Mouse (Mus musculus): ENCODE measurements at regions not wholly inside any gene's neighbourhood (a gene's known extent, or its start where the extent isn't known, plus 50 kb on each side); places are given as distances from the start of the nearest gene placed in this dataset.

- H3K9me3 ChIP-seq (ENCODE audit: control insufficient read depth, low read length): no peaks in the 10 kb centered on the region
- peaks cover 12% of the 10 kb centered on the region; the same call in 1 of the 2 replicates for H3K27me3 ChIP-seq (ENCODE audit: control insufficient read depth, insufficient read depth, low read length)
- no peak for ATAC-seq (ENCODE audit: insufficient number of reproducible peaks, insufficient read depth, low FRiP score, low read depth)
- H3K4me2 ChIP-seq (ENCODE audit: low read length): peak overlapping the region; percentile 50
- H3K36me3 ChIP-seq (ENCODE audit: control insufficient read depth, insufficient read depth, low read length): no peaks in the 10 kb centered on the region
- H3K27ac ChIP-seq (replicated peaks in 1 of 2; ENCODE audit: control insufficient read depth in 1 of 2, insufficient read depth in 1 of 2, low read depth in 2 of 2, low read length in 2 of 2): no peak overlapping the region
- WGBS: 37% methylated on average over 15 of the region's 15 CpGs
- H3K4me3 ChIP-seq (ENCODE audit: control insufficient read depth in 1 of 2, insufficient read depth in 1 of 2, low read depth in 1 of 2, low read length in 2 of 2): peak overlapping the region in 1 of 2 experiments; percentile 11; a peak in 1 of 4 replicates
- H3K9ac ChIP-seq (ENCODE audit: low read length): no peak overlapping the region
- H3K4me1 ChIP-seq (ENCODE audit: control insufficient read depth in 2 of 2, insufficient read depth in 2 of 2, low read length in 2 of 2): 0 out of 4 replicates have a peak, but pooled peaks cover 0 to 4% of the 10 kb centered on the region in 2 experiments
Measured at GRCm38 (mm10) chr2:116768459-116769047, 109.9 kb upstream of the Tmco5 start.

DNA sequence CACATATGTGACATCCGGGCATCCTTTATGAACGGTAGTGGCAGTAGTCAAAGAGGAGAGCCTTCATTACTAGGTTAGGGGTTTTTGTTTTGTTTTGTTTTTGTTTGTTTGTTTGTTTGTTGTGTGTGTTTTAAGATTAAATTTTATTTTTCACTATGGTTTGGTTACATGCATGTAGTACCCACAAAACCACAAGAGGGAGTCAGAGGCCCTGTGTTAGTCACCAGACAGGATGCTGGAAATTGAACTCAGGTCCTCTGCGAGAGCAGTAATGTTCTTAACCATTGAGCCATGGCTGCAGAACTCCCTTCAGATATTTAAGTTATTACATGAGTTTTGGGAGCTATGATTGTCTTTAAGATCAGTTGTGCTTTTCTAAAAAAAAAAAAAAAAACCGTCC lies 109.3 kb upstream of the Tmco5 start:
- Histone ChIP-seq H3K36me3 (ENCODE audit: control insufficient read depth, insufficient read depth, low read length) (no peaks in the 10 kb centered on the region), H3K4me3 (ENCODE audit: control insufficient read depth in 1 of 2, insufficient read depth in 1 of 2, low read depth in 1 of 2, low read length in 2 of 2) (no peak overlapping the region), H3K4me1 (ENCODE audit: control insufficient read depth in 2 of 2, insufficient read depth in 2 of 2, low read length in 2 of 2) (0 out of 4 replicates have a peak, but pooled peaks cover 0 to 4% of the 10 kb centered on the region in 2 experiments), H3K4me2 (ENCODE audit: low read length) (peak overlapping the region; percentile 50), H3K9ac (ENCODE audit: low read length) (no peak overlapping the region), H3K9me3 (ENCODE audit: control insufficient read depth, low read length) (no peaks in the 10 kb centered on the region), H3K27ac (replicated peaks in 1 of 2; ENCODE audit: control insufficient read depth in 1 of 2, insufficient read depth in 1 of 2, low read depth in 2 of 2, low read length in 2 of 2) (no peak overlapping the region), H3K27me3 (ENCODE audit: control insufficient read depth, insufficient read depth, low read length) (peaks cover 12% of the 10 kb centered on the region; the same call in 1 of the 2 replicates)
- ATAC-seq (ENCODE audit: insufficient number of reproducible peaks, insufficient read depth, low FRiP score, low read depth): no peak
- 83% methylated on average over 4 of the region's 4 CpGs for WGBS

DNA sequence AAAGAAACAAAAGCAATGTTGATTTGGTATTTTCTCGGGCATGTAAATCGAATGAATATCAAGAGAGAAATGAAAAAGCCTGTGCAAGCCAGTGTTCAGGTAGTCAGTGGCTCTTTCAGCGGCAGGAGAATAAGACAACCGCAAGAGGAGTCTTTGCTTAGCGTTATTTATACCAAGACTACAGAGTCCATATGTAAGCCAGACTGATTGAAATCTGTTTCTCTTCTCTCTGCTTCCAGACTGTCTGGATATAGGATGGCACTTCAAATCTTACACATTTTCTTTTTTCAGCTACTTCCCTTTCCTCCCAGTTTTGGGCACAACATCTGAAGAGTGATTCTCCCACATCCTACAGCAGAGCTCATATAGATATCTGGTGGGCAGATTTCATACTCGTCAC lies 105.9 kb upstream of the Tmco5 start:
- no peaks in the 10 kb centered on the region for H3K36me3 ChIP-seq (ENCODE audit: control insufficient read depth, insufficient read depth, low read length)
- no peak for ATAC-seq (ENCODE audit: insufficient number of reproducible peaks, insufficient read depth, low FRiP score, low read depth)
- H3K4me1 ChIP-seq (ENCODE audit: control insufficient read depth in 2 of 2, insufficient read depth in 2 of 2, low read length in 2 of 2): 0 out of 4 replicates have a peak, but pooled peaks cover 0 to 4% of the 10 kb centered on the region in 2 experiments
- H3K27me3 ChIP-seq (ENCODE audit: control insufficient read depth, insufficient read depth, low read length): 0 out of 2 replicates have a peak, but pooled peaks cover 8% of the 10 kb centered on the region
- 87% methylated on average over 6 of the region's 6 CpGs for WGBS
- no peaks in the 10 kb centered on the region for H3K9me3 ChIP-seq (ENCODE audit: control insufficient read depth, low read length)
- H3K27ac ChIP-seq (replicated peaks in 1 of 2; ENCODE audit: control insufficient read depth in 1 of 2, insufficient read depth in 1 of 2, low read depth in 2 of 2, low read length in 2 of 2): no peak overlapping the region
- H3K9ac ChIP-seq (ENCODE audit: low read length): no peak overlapping the region
- no peak overlapping the region for H3K4me3 ChIP-seq (ENCODE audit: control insufficient read depth in 1 of 2, insufficient read depth in 1 of 2, low read depth in 1 of 2, low read length in 2 of 2)
- H3K4me2 ChIP-seq (ENCODE audit: low read length): no peak overlapping the region

DNA sequence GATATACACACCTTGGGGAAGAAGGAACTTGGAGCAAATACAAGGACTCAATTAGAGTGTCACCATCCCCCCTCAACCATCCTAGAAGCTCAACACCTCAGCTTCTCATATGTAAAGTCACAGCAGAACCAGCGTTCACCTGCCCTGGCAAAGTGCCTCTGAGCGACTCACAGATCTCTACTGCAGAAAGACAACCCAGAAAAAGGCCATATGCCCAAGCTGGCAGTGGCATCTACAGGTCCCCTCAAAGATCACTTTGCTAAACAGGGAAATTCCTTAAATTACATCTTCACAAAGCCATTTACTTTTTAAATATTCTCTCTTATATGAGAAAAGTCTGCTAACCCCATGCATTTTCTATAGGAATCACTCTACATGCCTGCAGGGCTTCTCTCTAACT lies 78.3 kb upstream of the Tmco5 start:
- WGBS: 78% methylated on average over 2 of the region's 2 CpGs
- ATAC-seq (ENCODE audit: insufficient number of reproducible peaks, insufficient read depth, low FRiP score, low read depth): no peak

DNA sequence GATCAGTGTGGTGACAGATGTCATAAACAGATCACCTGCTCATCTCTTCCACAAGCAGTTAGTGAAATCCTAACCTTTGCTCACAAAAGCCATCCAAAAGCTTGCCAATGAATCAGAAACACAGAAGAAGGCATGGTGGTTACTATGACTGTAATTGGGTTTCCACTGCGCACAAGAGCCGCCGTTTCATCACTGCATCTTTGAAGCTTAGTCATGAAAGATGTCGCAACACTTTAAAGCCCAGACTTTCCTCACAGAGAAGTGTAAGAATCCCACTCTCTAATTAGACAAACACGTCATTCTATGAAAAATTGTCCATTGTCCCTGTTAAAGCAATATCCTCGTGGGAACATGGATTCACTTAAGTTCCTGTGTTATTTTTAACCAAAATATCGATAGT lies 76.9 kb upstream of the Tmco5 start:
- H3K27me3 ChIP-seq (ENCODE audit: control insufficient read depth, insufficient read depth, low read length): no peaks in the 10 kb centered on the region
- H3K4me2 ChIP-seq (ENCODE audit: low read length): no peak overlapping the region
- no peak for ATAC-seq (ENCODE audit: insufficient number of reproducible peaks, insufficient read depth, low FRiP score, low read depth)
- no peak overlapping the region for H3K27ac ChIP-seq (replicated peaks in 1 of 2; ENCODE audit: control insufficient read depth in 1 of 2, insufficient read depth in 1 of 2, low read depth in 2 of 2, low read length in 2 of 2)
- no peaks in the 10 kb centered on the region for H3K4me1 ChIP-seq (ENCODE audit: control insufficient read depth in 2 of 2, insufficient read depth in 2 of 2, low read length in 2 of 2)
- no peaks in the 10 kb centered on the region for H3K9me3 ChIP-seq (ENCODE audit: control insufficient read depth, low read length)
- WGBS: 76% methylated on average over 7 of the region's 7 CpGs
- no peaks in the 10 kb centered on the region for H3K36me3 ChIP-seq (ENCODE audit: control insufficient read depth, insufficient read depth, low read length)
- no peak overlapping the region for H3K9ac ChIP-seq (ENCODE audit: low read length)
- H3K4me3 ChIP-seq (ENCODE audit: control insufficient read depth in 1 of 2, insufficient read depth in 1 of 2, low read depth in 1 of 2, low read length in 2 of 2): no peak overlapping the region

More for the DNA sequence above, 78.3 kb upstream of the Tmco5 start:
- no peaks in the 10 kb centered on the region for H3K4me1 ChIP-seq (ENCODE audit: control insufficient read depth in 2 of 2, insufficient read depth in 2 of 2, low read length in 2 of 2)
- H3K4me3 ChIP-seq (ENCODE audit: control insufficient read depth in 1 of 2, insufficient read depth in 1 of 2, low read depth in 1 of 2, low read length in 2 of 2): no peak overlapping the region
- H3K9me3 ChIP-seq (ENCODE audit: control insufficient read depth, low read length): no peaks in the 10 kb centered on the region
- H3K27ac ChIP-seq (replicated peaks in 1 of 2; ENCODE audit: control insufficient read depth in 1 of 2, insufficient read depth in 1 of 2, low read depth in 2 of 2, low read length in 2 of 2): no peak overlapping the region
- H3K9ac ChIP-seq (ENCODE audit: low read length): no peak overlapping the region
- no peaks in the 10 kb centered on the region for H3K27me3 ChIP-seq (ENCODE audit: control insufficient read depth, insufficient read depth, low read length)
- H3K36me3 ChIP-seq (ENCODE audit: control insufficient read depth, insufficient read depth, low read length): no peaks in the 10 kb centered on the region
- no peak overlapping the region for H3K4me2 ChIP-seq (ENCODE audit: low read length)

GRCm38 (mm10) chr2:116807207-116807606 lies 71.3 kb upstream of the Tmco5 start:
- H3K27me3 ChIP-seq (ENCODE audit: control insufficient read depth, insufficient read depth, low read length): no peaks in the 10 kb centered on the region
- no peaks in the 10 kb centered on the region for H3K4me1 ChIP-seq (ENCODE audit: control insufficient read depth in 2 of 2, insufficient read depth in 2 of 2, low read length in 2 of 2)
- H3K27ac ChIP-seq (replicated peaks in 1 of 2; ENCODE audit: control insufficient read depth in 1 of 2, insufficient read depth in 1 of 2, low read depth in 2 of 2, low read length in 2 of 2): no peak overlapping the region
- 85% methylated on average over 3 of the region's 3 CpGs for WGBS
- H3K9ac ChIP-seq (ENCODE audit: low read length): no peak overlapping the region
- H3K36me3 ChIP-seq (ENCODE audit: control insufficient read depth, insufficient read depth, low read length): no peaks in the 10 kb centered on the region
- H3K4me2 ChIP-seq (ENCODE audit: low read length): no peak overlapping the region
- no peak overlapping the region for H3K4me3 ChIP-seq (ENCODE audit: control insufficient read depth in 1 of 2, insufficient read depth in 1 of 2, low read depth in 1 of 2, low read length in 2 of 2)
- no peak for ATAC-seq (ENCODE audit: insufficient number of reproducible peaks, insufficient read depth, low FRiP score, low read depth)
- H3K9me3 ChIP-seq (ENCODE audit: control insufficient read depth, low read length): no peaks in the 10 kb centered on the region

GRCm38 (mm10) chr2:116807636-116808035 lies 70.9 kb upstream of the Tmco5 start:
- no peak overlapping the region for H3K4me2 ChIP-seq (ENCODE audit: low read length)
- H3K4me3 ChIP-seq (ENCODE audit: control insufficient read depth in 1 of 2, insufficient read depth in 1 of 2, low read depth in 1 of 2, low read length in 2 of 2): no peak overlapping the region
- H3K36me3 ChIP-seq (ENCODE audit: control insufficient read depth, insufficient read depth, low read length): no peaks in the 10 kb centered on the region
- 86% methylated on average over 7 of the region's 7 CpGs for WGBS
- H3K9me3 ChIP-seq (ENCODE audit: control insufficient read depth, low read length): no peaks in the 10 kb centered on the region
- no peaks in the 10 kb centered on the region for H3K27me3 ChIP-seq (ENCODE audit: control insufficient read depth, insufficient read depth, low read length)
- no peak overlapping the region for H3K27ac ChIP-seq (replicated peaks in 1 of 2; ENCODE audit: control insufficient read depth in 1 of 2, insufficient read depth in 1 of 2, low read depth in 2 of 2, low read length in 2 of 2)
- no peaks in the 10 kb centered on the region for H3K4me1 ChIP-seq (ENCODE audit: control insufficient read depth in 2 of 2, insufficient read depth in 2 of 2, low read length in 2 of 2)
- no peak overlapping the region for H3K9ac ChIP-seq (ENCODE audit: low read length)
- no peak for ATAC-seq (ENCODE audit: insufficient number of reproducible peaks, insufficient read depth, low FRiP score, low read depth)

DNA sequence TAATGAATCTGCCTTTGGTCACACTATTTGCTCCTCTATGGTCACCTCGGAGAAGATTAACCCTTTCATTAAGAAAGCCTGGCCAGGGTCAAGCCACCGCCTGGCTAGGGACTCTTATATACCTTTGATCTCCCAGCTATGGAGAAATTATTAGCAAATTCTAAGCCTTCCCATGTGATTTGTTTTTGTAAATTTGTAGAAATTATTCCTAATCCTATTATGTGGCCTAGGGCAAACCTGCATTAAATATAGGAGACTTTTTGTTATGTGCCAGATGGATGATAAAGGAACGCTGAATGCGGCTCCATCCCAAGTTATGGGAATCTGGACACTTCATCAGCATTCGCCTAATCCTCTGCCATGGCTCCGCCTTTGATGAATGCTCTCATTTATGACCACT lies 70.4 kb upstream of the Tmco5 start:
- Histone ChIP-seq H3K4me3 (ENCODE audit: control insufficient read depth in 1 of 2, insufficient read depth in 1 of 2, low read depth in 1 of 2, low read length in 2 of 2) (no peak overlapping the region), H3K4me2 (ENCODE audit: low read length) (no peak overlapping the region), H3K36me3 (ENCODE audit: control insufficient read depth, insufficient read depth, low read length) (no peaks in the 10 kb centered on the region), H3K4me1 (ENCODE audit: control insufficient read depth in 2 of 2, insufficient read depth in 2 of 2, low read length in 2 of 2) (no peaks in the 10 kb centered on the region), H3K27ac (replicated peaks in 1 of 2; ENCODE audit: control insufficient read depth in 1 of 2, insufficient read depth in 1 of 2, low read depth in 2 of 2, low read length in 2 of 2) (no peak overlapping the region), H3K9me3 (ENCODE audit: control insufficient read depth, low read length) (no peaks in the 10 kb centered on the region), H3K9ac (ENCODE audit: low read length) (no peak overlapping the region), H3K27me3 (ENCODE audit: control insufficient read depth, insufficient read depth, low read length) (no peaks in the 10 kb centered on the region)
- ATAC-seq (ENCODE audit: insufficient number of reproducible peaks, insufficient read depth, low FRiP score, low read depth): no peak
- 91% methylated on average over 6 of the region's 6 CpGs for WGBS

Data from heart, embryonic 14.5 days (tissue).